Mouse (Mus musculus): ENCODE results near the gene Utrn. TPM values are rescaled to one million over a fixed set of nuclear protein-coding genes. Genes with fewer than 3 reads are reported as not detected.

The Utrn gene
- 65.5 TPM for polyA plus RNA-seq (2014; fragmentation: Illumina TruSeq; extraction: RNeasy Lipid Tissue Mini Kit (QIAGEN cat#74804); ENCODE audit: low replicate concordance)

DNA sequence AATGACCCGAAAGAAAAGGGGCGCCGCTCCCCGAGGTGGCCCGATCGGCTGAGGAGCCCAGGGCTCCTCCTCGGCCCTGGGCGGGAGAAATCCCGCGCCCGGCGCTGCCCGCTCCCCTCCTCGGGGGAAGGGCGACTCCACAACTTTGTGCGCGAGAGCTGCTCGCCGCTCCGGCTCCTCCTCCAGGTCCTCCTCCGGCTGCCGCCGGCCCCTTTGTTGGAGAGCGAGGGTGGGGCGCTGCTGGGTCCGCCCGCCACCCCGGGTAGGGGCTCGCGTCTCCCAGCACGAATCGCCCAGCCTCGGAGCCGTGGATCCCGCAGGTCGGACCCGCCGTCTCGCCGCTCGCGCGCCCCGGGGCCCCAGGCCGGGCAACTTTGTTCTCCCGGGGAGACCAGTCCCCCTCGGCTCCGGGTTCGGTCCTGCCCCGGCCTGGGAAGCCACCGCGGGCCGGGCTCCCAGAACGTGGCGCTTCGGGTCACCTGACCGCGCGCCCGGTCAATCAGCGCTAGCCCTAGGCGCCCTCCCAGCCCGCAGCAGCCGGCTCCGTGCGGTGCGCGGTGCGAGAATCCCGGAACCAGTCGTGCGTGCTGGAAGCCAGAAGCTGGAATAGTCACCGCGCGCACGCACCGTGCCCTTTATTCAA lies at the start of gene Utrn:
Gene Utrn, minus strand, starts transcription at position 337 of the 643 bp plus-strand sequence.

Other genes with a start within 250 kb of the Utrn start
- gene Stx11, start 94.9 kb upstream of the Utrn start, polyA plus RNA-seq (2014; fragmentation: Illumina TruSeq; extraction: RNeasy Lipid Tissue Mini Kit (QIAGEN cat#74804); ENCODE audit: low replicate concordance) = 1.8 TPM
- gene Sf3b5, start 136.0 kb upstream of the Utrn start, polyA plus RNA-seq (2014; fragmentation: Illumina TruSeq; extraction: RNeasy Lipid Tissue Mini Kit (QIAGEN cat#74804); ENCODE audit: low replicate concordance) = not detected
- 12.5 TPM for gene Plagl1, start 191.1 kb upstream of the Utrn start, polyA plus RNA-seq (2014; fragmentation: Illumina TruSeq; extraction: RNeasy Lipid Tissue Mini Kit (QIAGEN cat#74804); ENCODE audit: low replicate concordance)

Measured in small intestine, adult 10 weeks (tissue).